Mouse (Mus musculus) CH12.LX (cell line): Measurements from ENCODE around the gene Pop5. TPM values are rescaled to one million over a fixed set of nuclear protein-coding genes. Genes with fewer than 3 reads are reported as not detected.

Experiments
- DNase-seq: peaks from one replicate; pipeline ENCODE4 v3.0.0-alpha.2; 2013; ENCODE audit errors: extremely low read depth
- H3K27ac ChIP-seq: 2 replicates; pipeline ENCODE4 v1.5.1; 2012; ENCODE audit warnings: low read depth, mild to moderate bottlenecking, control low read depth, moderate library complexity; ENCODE audit not compliant: insufficient read depth
- H3K27me3 ChIP-seq: replicated peaks from 2 replicates; pipeline ENCODE3; 2012; ENCODE audit warnings: inconsistent platforms
- H3K36me3 ChIP-seq, 2 experiments: replicated peaks in 1 of 2; 2 replicates each; pipeline versions ENCODE3 to v1.6.1; 2012; ENCODE audit warnings: inconsistent platforms in 1 of 2, low read length in 1 of 2, mild to moderate bottlenecking in 1 of 2, mixed read lengths in 1 of 2, moderate library complexity in 1 of 2; ENCODE audit not compliant: control insufficient read depth in 1 of 2, insufficient read depth in 1 of 2
- H3K4me1 ChIP-seq, 2 experiments: 2 replicates each; pipeline ENCODE4 v1.6.1; 2012; ENCODE audit warnings: inconsistent platforms in 1 of 2, moderate library complexity in 1 of 2; ENCODE audit not compliant: insufficient read depth in 2 of 2, control insufficient read depth in 1 of 2
- H3K4me2 ChIP-seq: 2 replicates; pipeline ENCODE4 v1.6.1; 2012; ENCODE audit warnings: low read depth, mild to moderate bottlenecking, control low read depth; ENCODE audit not compliant: poor library complexity, insufficient read depth, severe bottlenecking
- H3K4me3 ChIP-seq, 3 experiments: fragments of 150-350 bp in 1 of 3; sonication (generic) in 1 of 3; replicated peaks in 1 of 3; 2 replicates each; pipeline versions ENCODE3 to v1.5.1; 2011 to 2012; ENCODE audit warnings: low read depth in 2 of 3, low read length in 2 of 3, mild to moderate bottlenecking in 2 of 3, moderate library complexity in 2 of 3, control low read depth in 1 of 3, improper control_type of control experiment in 1 of 3, inconsistent platforms in 1 of 3, mixed read lengths in 1 of 3; ENCODE audit not compliant: poor library complexity in 1 of 3
- H3K79me2 ChIP-seq: replicated peaks from 2 replicates; pipeline ENCODE4 v1.6.1; 2012; ENCODE audit warnings: mild to moderate bottlenecking, moderate library complexity; ENCODE audit not compliant: control insufficient read depth, poor library complexity, insufficient read depth, severe bottlenecking; ENCODE audit errors: extremely low read depth
- H3K9ac ChIP-seq: 2 replicates; pipeline ENCODE4 v1.6.1; 2012; ENCODE audit warnings: low read depth, mild to moderate bottlenecking, control low read depth, moderate library complexity; ENCODE audit not compliant: insufficient read depth
- H3K9me3 ChIP-seq: replicated peaks from 2 replicates; pipeline ENCODE3; 2012; ENCODE audit warnings: low read length, inconsistent platforms, mixed read lengths
- ELF1 ChIP-seq: IDR thresholded peaks from 2 replicates; pipeline ENCODE4 v1.6.1; 2014; ENCODE audit warnings: low read depth, mild to moderate bottlenecking, inconsistent platforms, low read length, improper control_type of control experiment
- HCFC1 ChIP-seq: IDR thresholded peaks from 2 replicates; pipeline ENCODE4 v1.6.1; 2012; ENCODE audit warnings: low read depth, mild to moderate bottlenecking, inconsistent platforms, low read length, improper control_type of control experiment
- IRF4 ChIP-seq: IDR thresholded peaks from 2 replicates; pipeline ENCODE4 v1.6.1; 2014; ENCODE audit warnings: low read depth, mild to moderate bottlenecking, inconsistent platforms, low read length, improper control_type of control experiment
- JUND ChIP-seq: conservative IDR thresholded peaks from 2 replicates; pipeline ENCODE4 v1.6.1; 2011; ENCODE audit warnings: low read depth, low read length, improper control_type of control experiment
- KAT2A ChIP-seq: IDR thresholded peaks from 2 replicates; pipeline ENCODE4 v1.6.1; 2012; ENCODE audit warnings: low read length, improper control_type of control experiment, inconsistent platforms; ENCODE audit not compliant: insufficient replicate concordance
- MAZ ChIP-seq: IDR thresholded peaks from 2 replicates; pipeline ENCODE4 v1.6.1; 2012; ENCODE audit warnings: low read depth, mild to moderate bottlenecking, inconsistent platforms, low read length, improper control_type of control experiment, moderate library complexity
- MEF2A ChIP-seq: IDR thresholded peaks from 2 replicates; pipeline ENCODE4 v1.6.1; 2014; ENCODE audit warnings: low read depth, mild to moderate bottlenecking, inconsistent platforms, low read length, improper control_type of control experiment, borderline replicate concordance
- MYC ChIP-seq: IDR thresholded peaks from 2 replicates; pipeline ENCODE4 v1.6.1; 2011; ENCODE audit warnings: low read depth, mild to moderate bottlenecking, improper control_type of control experiment, low read length
- NRF1 ChIP-seq: IDR thresholded peaks from 2 replicates; pipeline ENCODE4 v1.6.1; 2014; ENCODE audit warnings: low read depth, mild to moderate bottlenecking, inconsistent platforms, low read length, improper control_type of control experiment, moderate library complexity
- PAX5 ChIP-seq: IDR thresholded peaks from 2 replicates; pipeline ENCODE4 v1.6.1; 2012; ENCODE audit warnings: low read length, inconsistent platforms, mixed read lengths
- RAD21 ChIP-seq: IDR thresholded peaks from 2 replicates; pipeline ENCODE4 v1.6.1; 2011; ENCODE audit warnings: low read depth, mild to moderate bottlenecking, low read length, improper control_type of control experiment, moderate library complexity
- SIN3A ChIP-seq: IDR thresholded peaks from 2 replicates; pipeline ENCODE4 v1.6.1; 2012; ENCODE audit warnings: low read length, improper control_type of control experiment, inconsistent platforms
- SMC3 ChIP-seq: IDR thresholded peaks from 2 replicates; pipeline ENCODE4 v1.6.1; 2011; ENCODE audit warnings: low read depth, low read length, improper control_type of control experiment
- TBP ChIP-seq: conservative IDR thresholded peaks from 2 replicates; pipeline ENCODE4 v1.6.1; 2011; ENCODE audit warnings: low read depth, low read length, improper control_type of control experiment
- TCF12 ChIP-seq: IDR thresholded peaks from 2 replicates; pipeline ENCODE4 v1.6.1; 2014; ENCODE audit warnings: low read depth, mild to moderate bottlenecking, inconsistent platforms, low read length, improper control_type of control experiment
- USF2 ChIP-seq: conservative IDR thresholded peaks from 2 replicates; pipeline ENCODE4 v1.6.1; 2011; ENCODE audit warnings: low read depth, low read length, improper control_type of control experiment
- ZC3H11A ChIP-seq: IDR thresholded peaks from 2 replicates; pipeline ENCODE4 v1.6.1; 2012; ENCODE audit warnings: low read depth, mild to moderate bottlenecking, inconsistent platforms, low read length, improper control_type of control experiment
- ZKSCAN1 ChIP-seq: IDR thresholded peaks from 2 replicates; pipeline ENCODE4 v1.6.1; 2012; ENCODE audit warnings: low read depth, inconsistent platforms, low read length, improper control_type of control experiment, borderline replicate concordance
- ZMIZ1 ChIP-seq: IDR thresholded peaks from 2 replicates; pipeline ENCODE4 v1.6.1; 2012; ENCODE audit warnings: low read depth, mild to moderate bottlenecking, inconsistent platforms, low read length, improper control_type of control experiment
- ZNF384 ChIP-seq: IDR thresholded peaks from 2 replicates; pipeline ENCODE4 v1.6.1; 2012; ENCODE audit warnings: low read depth, low read length, improper control_type of control experiment, inconsistent platforms
- dilution Hi-C: fragments of 300-500 bp; cut with MboI; formaldehyde crosslinking; loops from 2 replicates; pipeline ENCODE4 v1.14.3; 2020; ENCODE audit warnings: low sequenced_read_pairs; ENCODE audit not compliant: extremely low pct_unique_long_range_greater_than_20kb, extremely low pct_ligation_motif_present
- in situ Hi-C: fragments of 300-500 bp; cut with MboI; formaldehyde crosslinking; loops from 3 replicates; pipeline ENCODE4 v1.14.3; 2019; ENCODE audit warnings: low sequenced_read_pairs, low pct_ligation_motif_present, low pct_unique_long_range_greater_than_20kb, mixed read lengths
- polyA plus RNA-seq: library from polyadenylated mRNA; unstranded; fragments of >175 nt; gene quantifications from 2 replicates; pipeline ENCODE4 v1.2.1, GENCODE M21; 2012; ENCODE audit warnings: low read depth; ENCODE audit not compliant: insufficient read length
- total RNA-seq, 2 experiments: library from RNA; depleted of rRNA; stranded (reverse); fragments of 300-350 nt in 1 of 2; fragments of >200 nt in 1 of 2; gene quantifications; 2 replicates each; pipeline ENCODE4 v1.2.3; 2012 to 2014

The Pop5 gene
- total and polyA plus RNA-seq, 3 experiments, result 127 to 236 (median 156) TPM

DNA sequence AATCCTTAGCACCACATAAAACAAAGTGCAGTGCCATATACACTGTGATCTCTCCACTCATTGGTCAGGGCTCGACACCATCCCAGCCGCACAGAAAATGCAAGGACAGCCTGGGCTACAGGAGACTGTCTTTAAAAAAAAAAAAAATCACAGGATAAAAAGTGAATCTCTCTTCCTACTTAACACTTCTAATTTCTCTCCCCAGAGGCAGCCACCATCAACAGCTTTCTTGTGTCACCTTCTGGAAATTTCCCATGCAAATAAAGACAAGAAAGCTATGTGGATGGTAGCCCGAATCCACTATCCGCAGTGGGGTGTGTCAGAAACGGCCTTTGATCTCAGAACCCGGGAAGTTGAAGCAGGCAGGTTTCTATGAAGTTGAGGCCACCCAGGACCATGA lies 3.1 kb upstream of the Pop5 start:
- Histone ChIP-seq H3K27ac (no peak overlapping the region), H3K9me3 (no peaks in the 10 kb centered on the region), H3K4me3 (no peak overlapping the region), H3K4me2 (no peak overlapping the region), H3K9ac (no peak overlapping the region), H3K4me1 (peaks cover 12 to 20% of the 10 kb centered on the region in 2 experiments), H3K79me2 (no peaks in the 10 kb centered on the region), H3K36me3 (no peaks in the 10 kb centered on the region), H3K27me3 (peaks cover 5% of the 10 kb centered on the region)
- in situ Hi-C loops, result no loop called here
- DNase-seq, result no peak
- TF ChIP-seq RAD21 (no peak), NRF1 (no peak), USF2 (no peak), ELF1 (no peak), PAX5 (no peak), MAZ (no peak)
- dilution Hi-C loops, result no loop called here

DNA sequence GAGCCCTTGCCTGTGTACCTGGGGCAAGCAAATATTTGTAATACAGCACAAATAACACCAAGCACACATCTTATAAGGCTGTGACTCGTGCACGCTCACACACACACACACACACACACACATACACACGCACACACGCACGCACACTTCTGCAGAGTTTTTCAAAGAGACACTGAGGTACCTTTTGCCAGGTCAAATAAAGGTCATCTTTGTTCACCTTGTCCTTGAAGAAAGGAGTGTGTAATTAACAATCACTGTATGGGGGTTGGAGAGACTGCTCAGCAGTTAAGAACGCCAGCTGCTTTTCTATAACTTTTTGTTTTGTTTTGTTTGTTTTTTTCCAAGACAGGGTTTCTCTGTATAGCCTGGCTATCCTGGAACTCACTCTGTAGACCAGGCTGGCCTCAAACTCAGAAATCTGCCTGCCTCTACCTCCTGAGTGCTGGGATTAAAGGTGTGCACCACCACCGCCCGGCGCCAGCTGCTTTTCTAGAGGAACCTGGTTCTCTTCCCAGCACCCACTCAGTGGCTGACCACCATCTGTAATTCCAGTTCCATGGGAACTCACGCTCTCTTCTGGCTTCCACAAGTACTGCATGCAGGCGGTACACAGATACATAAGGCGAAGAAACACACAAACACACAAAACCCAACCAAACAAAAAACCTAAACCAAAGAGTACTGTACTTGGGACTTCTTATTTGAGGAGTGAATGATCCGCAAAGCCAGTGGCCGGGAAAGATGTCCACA lies 2.4 kb upstream of the Pop5 start:
- no peaks in the 10 kb centered on the region for H3K9me3 ChIP-seq
- H3K27ac ChIP-seq, result no peak overlapping the region
- H3K27me3 ChIP-seq, result peaks cover 2% of the 10 kb centered on the region
- TF ChIP-seq MAZ (no peak), IRF4 (no peak), MYC (no peak), USF2 (no peak), ZKSCAN1 (no peak), TCF12 (no peak), ZC3H11A (no peak), SMC3 (no peak), JUND (no peak), ZNF384 (no peak), KAT2A (no peak), MEF2A (no peak), ELF1 (no peak), SIN3A (no peak), NRF1 (no peak), TBP (no peak), HCFC1 (no peak), ZMIZ1 (no peak)
- H3K36me3 ChIP-seq, result no peaks in the 10 kb centered on the region
- H3K9ac ChIP-seq, result no peak overlapping the region
- in situ Hi-C loops, result no loop called here
- dilution Hi-C loops, result no loop called here
- no peak overlapping the region for H3K4me2 ChIP-seq
- peaks cover 2% of the 10 kb centered on the region; the same call in 1 of the 2 replicates for H3K79me2 ChIP-seq
- no peak overlapping the region for H3K4me3 ChIP-seq
- peaks cover 12 to 20% of the 10 kb centered on the region in 2 experiments for H3K4me1 ChIP-seq
- no peak for DNase-seq
